Mouse (Mus musculus): ENCODE results near the gene Pcyt1a. TPM values are rescaled to one million over a fixed set of nuclear protein-coding genes. Genes with fewer than 3 reads are reported as not detected.

Gene Pcyt1a
- total and polyA plus RNA-seq, 2 experiments = 28.6 to 56.1 TPM

DNA sequence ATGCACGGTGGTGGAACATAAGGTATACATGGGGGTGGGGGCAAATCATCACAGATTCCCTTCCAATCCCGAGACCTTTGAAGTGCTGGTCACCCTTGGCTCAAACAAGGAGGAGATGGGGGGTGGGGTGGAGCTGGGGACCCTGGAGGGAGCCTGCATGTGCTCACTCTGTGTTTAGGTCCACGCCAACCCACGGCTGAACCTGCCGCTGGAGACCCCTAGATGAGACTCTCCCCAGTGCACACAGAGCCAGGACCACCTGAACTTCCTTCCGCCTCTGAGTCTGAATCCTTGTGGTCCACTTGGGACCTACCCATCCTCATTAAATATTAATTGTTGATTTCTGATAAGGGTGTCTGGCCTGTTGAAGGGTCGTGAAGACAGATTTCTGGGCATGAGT is 76.1 kb downstream of the Pcyt1a start:
- H3K79me2 ChIP-seq (ENCODE audit: control insufficient read depth, insufficient read depth, low read length) = no peaks in the 10 kb centered on the region
- 81% methylated on average over 7 of the region's 7 CpGs for WGBS
- no peak overlapping the region for H3K27ac ChIP-seq (replicated peaks; ENCODE audit: insufficient read depth, low read depth, low read length)
- H3K4me3 ChIP-seq (ENCODE audit: insufficient read depth, low read depth, low read length) = no peak overlapping the region
- no peaks in the 10 kb centered on the region for H3K27me3 ChIP-seq (ENCODE audit: control insufficient read depth, insufficient read depth, low read length)
- TF ChIP-seq POLR2A (IDR thresholded peaks at IDR 0.05; ENCODE audit: extremely low read depth, insufficient read depth, low read length) (no peak), CTCF (IDR thresholded peaks at IDR 0.05; ENCODE audit: low read depth, low read length) (no peak)
- DNase-seq (ENCODE audit: extremely low read depth, low read depth, low spot score) = no peak
- no peak overlapping the region for H3K9ac ChIP-seq (ENCODE audit: low read depth, low read length)
- peaks cover 2% of the 10 kb centered on the region; the same call in 1 of the 2 replicates for H3K4me1 ChIP-seq (ENCODE audit: control insufficient read depth, insufficient read depth, low read length)
- no peaks in the 10 kb centered on the region for H3K36me3 ChIP-seq (ENCODE audit: control insufficient read depth, insufficient read depth, low read length)

DNA sequence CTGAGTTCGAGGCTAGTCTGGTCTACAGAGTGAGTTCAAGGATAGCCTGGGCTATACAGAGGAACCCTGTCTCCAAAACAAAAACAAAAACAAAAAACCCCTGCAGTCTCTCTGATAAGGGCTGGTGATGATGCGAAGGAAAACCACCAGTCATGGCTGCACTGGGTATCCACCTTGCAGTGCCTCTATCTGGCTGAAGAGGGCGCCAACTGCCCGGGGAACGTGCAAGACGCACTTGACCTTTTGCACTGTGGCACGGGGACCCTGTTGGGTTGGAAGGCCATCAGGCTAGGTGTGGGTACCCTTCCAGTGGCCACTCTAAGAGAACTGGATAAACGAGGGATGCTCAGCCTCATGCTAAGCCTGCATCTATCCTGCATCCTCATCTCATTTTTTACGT is 76.7 kb downstream of the Pcyt1a start:
- 19% methylated on average over 9 of the region's 9 CpGs for WGBS
- Histone ChIP-seq H3K4me1 (ENCODE audit: control insufficient read depth, insufficient read depth, low read length) (peaks cover 2% of the 10 kb centered on the region; the same call in 1 of the 2 replicates), H3K79me2 (ENCODE audit: control insufficient read depth, insufficient read depth, low read length) (no peaks in the 10 kb centered on the region), H3K36me3 (ENCODE audit: control insufficient read depth, insufficient read depth, low read length) (no peaks in the 10 kb centered on the region), H3K9ac (ENCODE audit: low read depth, low read length) (no peak overlapping the region), H3K27me3 (ENCODE audit: control insufficient read depth, insufficient read depth, low read length) (no peaks in the 10 kb centered on the region), H3K4me3 (ENCODE audit: insufficient read depth, low read depth, low read length) (no peak overlapping the region), H3K27ac (replicated peaks; ENCODE audit: insufficient read depth, low read depth, low read length) (no peak overlapping the region)
- DNase-seq (ENCODE audit: extremely low read depth, low read depth, low spot score) = peak; percentile 8
- peak; percentile 99 for TF ChIP-seq CTCF (IDR thresholded peaks at IDR 0.05; ENCODE audit: low read depth, low read length)
- no peak for TF ChIP-seq POLR2A (IDR thresholded peaks at IDR 0.05; ENCODE audit: extremely low read depth, insufficient read depth, low read length)

GRCm38 (mm10) chr16:32508035-32508434 is 77.3 kb downstream of the Pcyt1a start:
- Histone ChIP-seq H3K9ac (ENCODE audit: low read depth, low read length) (no peak overlapping the region), H3K79me2 (ENCODE audit: control insufficient read depth, insufficient read depth, low read length) (no peaks in the 10 kb centered on the region), H3K4me1 (ENCODE audit: control insufficient read depth, insufficient read depth, low read length) (peaks cover 2% of the 10 kb centered on the region; the same call in 1 of the 2 replicates), H3K4me3 (ENCODE audit: insufficient read depth, low read depth, low read length) (no peak overlapping the region), H3K27ac (replicated peaks; ENCODE audit: insufficient read depth, low read depth, low read length) (no peak overlapping the region), H3K36me3 (ENCODE audit: control insufficient read depth, insufficient read depth, low read length) (no peaks in the 10 kb centered on the region), H3K27me3 (ENCODE audit: control insufficient read depth, insufficient read depth, low read length) (no peaks in the 10 kb centered on the region)
- WGBS = 87% methylated on average over 5 of the region's 5 CpGs
- DNase-seq (ENCODE audit: extremely low read depth, low read depth, low spot score) = no peak
- no peak for TF ChIP-seq CTCF (IDR thresholded peaks at IDR 0.05; ENCODE audit: low read depth, low read length)
- no peak for TF ChIP-seq POLR2A (IDR thresholded peaks at IDR 0.05; ENCODE audit: extremely low read depth, insufficient read depth, low read length)

DNA sequence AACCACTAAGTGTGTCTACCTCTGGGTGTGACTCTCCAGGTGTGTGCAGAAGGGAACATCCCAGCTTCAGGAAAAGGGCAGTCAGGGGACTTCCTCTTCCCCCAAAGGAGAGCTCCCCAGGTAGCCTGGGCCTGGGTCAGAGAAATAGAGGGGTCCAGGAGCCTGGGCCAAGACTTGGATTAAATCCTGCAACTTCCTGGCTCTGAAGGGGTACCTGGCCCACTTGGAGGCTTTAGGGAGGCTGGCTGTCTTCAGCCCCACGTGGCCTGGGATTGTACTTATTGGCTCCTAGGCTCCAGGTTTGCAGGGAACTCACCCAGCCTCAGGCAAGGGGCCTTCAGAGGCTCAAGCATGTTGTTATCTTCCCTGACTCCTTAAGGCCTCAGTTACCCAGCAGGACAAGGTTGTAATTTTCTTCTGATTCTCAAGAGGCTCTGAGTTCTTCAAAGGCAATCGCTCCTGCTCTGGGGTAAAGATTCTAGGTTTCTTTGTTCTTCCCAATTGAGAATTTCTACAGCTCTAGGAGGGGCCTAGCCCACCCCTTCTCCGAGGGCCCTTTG is 77.9 kb downstream of the Pcyt1a start:
- H3K36me3 ChIP-seq (ENCODE audit: control insufficient read depth, insufficient read depth, low read length) = no peaks in the 10 kb centered on the region
- WGBS = 84% methylated on average over 3 of the region's 3 CpGs
- TF ChIP-seq POLR2A (IDR thresholded peaks at IDR 0.05; ENCODE audit: extremely low read depth, insufficient read depth, low read length) (no peak), CTCF (IDR thresholded peaks at IDR 0.05; ENCODE audit: low read depth, low read length) (no peak)
- no peak overlapping the region for H3K4me3 ChIP-seq (ENCODE audit: insufficient read depth, low read depth, low read length)
- DNase-seq (ENCODE audit: extremely low read depth, low read depth, low spot score) = no peak
- no peaks in the 10 kb centered on the region for H3K79me2 ChIP-seq (ENCODE audit: control insufficient read depth, insufficient read depth, low read length)
- H3K27me3 ChIP-seq (ENCODE audit: control insufficient read depth, insufficient read depth, low read length) = no peaks in the 10 kb centered on the region
- H3K9ac ChIP-seq (ENCODE audit: low read depth, low read length) = no peak overlapping the region
- peaks cover 2% of the 10 kb centered on the region; the same call in 1 of the 2 replicates for H3K4me1 ChIP-seq (ENCODE audit: control insufficient read depth, insufficient read depth, low read length)
- H3K27ac ChIP-seq (replicated peaks; ENCODE audit: insufficient read depth, low read depth, low read length) = no peak overlapping the region

- no peaks in the 10 kb centered on the region for H3K36me3 ChIP-seq (ENCODE audit: control insufficient read depth, insufficient read depth, low read length)
- H3K79me2 ChIP-seq (ENCODE audit: control insufficient read depth, insufficient read depth, low read length) = no peaks in the 10 kb centered on the region
- DNase-seq (ENCODE audit: extremely low read depth, low read depth, low spot score) = no peak
- peaks cover 2% of the 10 kb centered on the region; the same call in 1 of the 2 replicates for H3K4me1 ChIP-seq (ENCODE audit: control insufficient read depth, insufficient read depth, low read length)
- no peak overlapping the region for H3K27ac ChIP-seq (replicated peaks; ENCODE audit: insufficient read depth, low read depth, low read length)
- H3K9ac ChIP-seq (ENCODE audit: low read depth, low read length) = no peak overlapping the region
- no peaks in the 10 kb centered on the region for H3K27me3 ChIP-seq (ENCODE audit: control insufficient read depth, insufficient read depth, low read length)
- WGBS = 74% methylated on average over 9 of the region's 9 CpGs
- no peak overlapping the region for H3K4me3 ChIP-seq (ENCODE audit: insufficient read depth, low read depth, low read length)
- TF ChIP-seq POLR2A (IDR thresholded peaks at IDR 0.05; ENCODE audit: extremely low read depth, insufficient read depth, low read length) = no peak
- TF ChIP-seq CTCF (IDR thresholded peaks at IDR 0.05; ENCODE audit: low read depth, low read length) = no peak
Observed at GRCm38 (mm10) chr16:32509066-32509942, 78.6 kb downstream of the Pcyt1a start.

All from liver, adult 2 months (tissue).